Mouse (Mus musculus): ENCODE measurements around the gene Tbata. TPM values are rescaled to one million over a fixed set of nuclear protein-coding genes. Genes with fewer than 3 reads are reported as not detected.

Tbata gene
- total and polyA plus RNA-seq, 3 experiments: not detected

GRCm38 (mm10) chr10:61215658-61216057, 43.9 kb downstream of the Tbata start:
- H3K9me3 ChIP-seq (replicated peaks; ENCODE audit: insufficient read depth, low read length): no peaks in the 10 kb centered on the region
- DNase-seq (ENCODE audit: low read depth, low spot score): peak; percentile 17
- H3K79me2 ChIP-seq (ENCODE audit: control insufficient read depth, insufficient read depth, low read length, poor library complexity): no peaks in the 10 kb centered on the region
- no peak overlapping the region; the same call in 1 of the 2 replicates for H3K27ac ChIP-seq (ENCODE audit: control insufficient read depth, low read depth, low read length)
- H3K4me1 ChIP-seq (ENCODE audit: control insufficient read depth in 1 of 2, insufficient read depth in 2 of 2, low read length in 2 of 2): peaks cover 0 to 5% of the 10 kb centered on the region in 2 experiments; a peak in 1 of 4 replicates
- H3K36me3 ChIP-seq (ENCODE audit: control insufficient read depth in 1 of 2, insufficient read depth in 2 of 2, low read length in 2 of 2): no peaks in the 10 kb centered on the region
- no peaks in the 10 kb centered on the region for H3K27me3 ChIP-seq (ENCODE audit: control insufficient read depth in 1 of 2, insufficient read depth in 2 of 2, low read length in 2 of 2)
- no peak overlapping the region for H3K4me3 ChIP-seq (ENCODE audit: control insufficient read depth in 1 of 2, insufficient read depth in 1 of 2, low read depth in 2 of 2, low read length in 2 of 2)
- no peak overlapping the region for H3K9ac ChIP-seq (ENCODE audit: control insufficient read depth, low read depth, low read length, poor library complexity, severe bottlenecking)
- TF ChIP-seq GABPA (IDR thresholded peaks at IDR 0.05; ENCODE audit: low read depth, low read length) (no peak), ELF1 (IDR thresholded peaks at IDR 0.05; ENCODE audit: low read depth, low read length) (no peak), CTCF (IDR thresholded peaks at IDR 0.05 in 2 of 3, conservative IDR thresholded peaks at IDR 0.05 in 1 of 3; ENCODE audit: control insufficient read depth in 1 of 3, insufficient read depth in 1 of 3, low read depth in 2 of 3, low read length in 3 of 3, poor library complexity in 1 of 3, severe bottlenecking in 1 of 3) (peak; percentile 42 to 76 (median 59)), MEF2A (IDR thresholded peaks at IDR 0.05; ENCODE audit: extremely low read depth, insufficient replicate concordance, low read depth, low read length, poor library complexity, severe bottlenecking) (no peak), NRF1 (IDR thresholded peaks at IDR 0.05; ENCODE audit: insufficient read depth, low read depth, low read length, poor library complexity, severe bottlenecking) (no peak), ZKSCAN1 (IDR thresholded peaks at IDR 0.05; ENCODE audit: low read depth, low read length) (no peak), RCOR1 (IDR thresholded peaks at IDR 0.05; ENCODE audit: low read depth, low read length) (no peak), MYC (IDR thresholded peaks at IDR 0.05; ENCODE audit: low read depth, low read length) (no peak), ZC3H11A (IDR thresholded peaks at IDR 0.05; ENCODE audit: low read depth, low read length) (no peak), MAZ (IDR thresholded peaks at IDR 0.05; ENCODE audit: low read depth, low read length) (no peak), SMC3 (IDR thresholded peaks at IDR 0.05; ENCODE audit: low read depth, low read length) (peak; percentile 11; the same call in 1 of the 2 replicates), USF2 (IDR thresholded peaks at IDR 0.05; ENCODE audit: borderline replicate concordance in 1 of 2, insufficient read depth in 1 of 2, low read depth in 1 of 2, low read length in 2 of 2) (no peak), EP300 (IDR thresholded peaks at IDR 0.05; ENCODE audit: low read depth in 1 of 2, low read length in 2 of 2) (no peak), TBP (IDR thresholded peaks at IDR 0.05; ENCODE audit: low read depth, low read length) (no peak), MYB (IDR thresholded peaks at IDR 0.05; ENCODE audit: low read depth, low read length) (no peak)

GRCm38 (mm10) chr10:61216163-61216562, 44.4 kb downstream of the Tbata start:
- peaks cover 0 to 5% of the 10 kb centered on the region in 2 experiments; a peak in 1 of 4 replicates for H3K4me1 ChIP-seq (ENCODE audit: control insufficient read depth in 1 of 2, insufficient read depth in 2 of 2, low read length in 2 of 2)
- TF ChIP-seq TCF12 (IDR thresholded peaks at IDR 0.05; ENCODE audit: low read depth, low read length): no peak
- 0 out of 2 replicates have a peak, but pooled peaks have one; percentile 9 for TF ChIP-seq TAL1 (IDR thresholded peaks at IDR 0.05; ENCODE audit: low read length)
- no peak for TF ChIP-seq RAD21 (IDR thresholded peaks at IDR 0.05; ENCODE audit: low read depth, low read length)
- no peak for TF ChIP-seq MYB (IDR thresholded peaks at IDR 0.05; ENCODE audit: low read depth, low read length)
- peak; percentile 53; the same call in 1 of the 2 replicates for TF ChIP-seq GATA1 (IDR thresholded peaks at IDR 0.05; ENCODE audit: low read depth, low read length)
- peak in 1 of 2 experiments; percentile 53; a peak in 1 of 4 replicates for TF ChIP-seq EP300 (IDR thresholded peaks at IDR 0.05; ENCODE audit: low read depth in 1 of 2, low read length in 2 of 2)

More at GRCm38 (mm10) chr10:61216163-61216562, 44.4 kb downstream of the Tbata start:
- H3K79me2 ChIP-seq (ENCODE audit: control insufficient read depth, insufficient read depth, low read length, poor library complexity): no peaks in the 10 kb centered on the region
- H3K27me3 ChIP-seq (ENCODE audit: control insufficient read depth in 1 of 2, insufficient read depth in 2 of 2, low read length in 2 of 2): no peaks in the 10 kb centered on the region
- H3K4me3 ChIP-seq (ENCODE audit: control insufficient read depth in 1 of 2, insufficient read depth in 1 of 2, low read depth in 2 of 2, low read length in 2 of 2): no peak overlapping the region
- peak; percentile 48 for DNase-seq (ENCODE audit: low read depth, low spot score)
- H3K9ac ChIP-seq (ENCODE audit: control insufficient read depth, low read depth, low read length, poor library complexity, severe bottlenecking): no peak overlapping the region
- H3K36me3 ChIP-seq (ENCODE audit: control insufficient read depth in 1 of 2, insufficient read depth in 2 of 2, low read length in 2 of 2): no peaks in the 10 kb centered on the region
- peak overlapping the region; percentile 17; the same call in 1 of the 2 replicates for H3K27ac ChIP-seq (ENCODE audit: control insufficient read depth, low read depth, low read length)
- no peaks in the 10 kb centered on the region for H3K9me3 ChIP-seq (replicated peaks; ENCODE audit: insufficient read depth, low read length)
